Mouse (Mus musculus) kidney, adult 2 months (tissue): ENCODE measurements at regions not wholly inside any gene's neighbourhood (a gene's known extent, or its start where the extent isn't known, plus 50 kb on each side); places are given as distances from the start of the nearest gene placed in this dataset.

ENCODE experiments used
- CTCF ChIP-seq: fragments of 200-500 bp; conservative IDR thresholded peaks from 2 replicates; pipeline ENCODE4 v1.5.1; 2011; ENCODE audit warnings: low read depth, mild to moderate bottlenecking, control low read depth, low read length, moderate library complexity, mixed read lengths; ENCODE audit not compliant: insufficient read depth, insufficient read length
- POLR2A ChIP-seq: fragments of 200-500 bp; IDR thresholded peaks from one replicate; pipeline ENCODE4 v1.6.1; 2011; ENCODE audit warnings: low read depth, low read length, control low read depth

- no peak for TF ChIP-seq CTCF
- no peak for TF ChIP-seq POLR2A
These were observed 547.4 kb downstream of the Insc start for GRCm38 (mm10) chr7:115290801-115291417.
